Mouse (Mus musculus) thymus, adult 2 months (tissue): ENCODE measurements around the gene Ddx27. TPM values are rescaled to one million over a fixed set of nuclear protein-coding genes. Genes with fewer than 3 reads are reported as not detected.

Experiments
- DNase-seq: peaks from one replicate; pipeline ENCODE4 v3.0.0; 2021
- H3K27ac ChIP-seq: fragments of 200-500 bp; 2 replicates; pipeline ENCODE4 v1.5.1; 2012; ENCODE audit warnings: low read length, control low read depth; ENCODE audit not compliant: control insufficient read depth, insufficient read depth
- H3K27me3 ChIP-seq: fragments of 200-500 bp; 2 replicates; pipeline ENCODE4 v1.6.1; 2012; ENCODE audit warnings: mild to moderate bottlenecking, low read length, moderate library complexity, mixed read lengths; ENCODE audit not compliant: control insufficient read depth, insufficient read depth
- H3K36me3 ChIP-seq: fragments of 200-500 bp; 2 replicates; pipeline ENCODE4 v1.6.1; 2012; ENCODE audit warnings: mild to moderate bottlenecking, low read length, moderate library complexity; ENCODE audit not compliant: control insufficient read depth, insufficient read depth
- H3K4me1 ChIP-seq: fragments of 200-500 bp; replicated peaks from 2 replicates; pipeline ENCODE4 v1.6.1; 2012; ENCODE audit warnings: low read length; ENCODE audit not compliant: control insufficient read depth, insufficient read depth
- H3K4me3 ChIP-seq: fragments of 200-500 bp; 2 replicates; pipeline ENCODE4 v1.5.1; 2012; ENCODE audit warnings: mild to moderate bottlenecking, low read length, control low read depth, moderate library complexity; ENCODE audit not compliant: control insufficient read depth, insufficient read depth
- CTCF ChIP-seq: fragments of 200-500 bp; IDR thresholded peaks from 2 replicates; pipeline ENCODE4 v1.5.1; 2012; ENCODE audit warnings: mild to moderate bottlenecking, control low read depth, low read length, moderate library complexity, borderline replicate concordance; ENCODE audit not compliant: control insufficient read depth, poor library complexity, insufficient read depth; ENCODE audit errors: extremely low read depth
- POLR2A ChIP-seq: fragments of 200-500 bp; IDR thresholded peaks from 2 replicates; pipeline ENCODE4 v1.6.1; 2012; ENCODE audit warnings: mild to moderate bottlenecking, low read length, control low read depth, moderate library complexity; ENCODE audit not compliant: control insufficient read depth, poor library complexity, insufficient read depth; ENCODE audit errors: extremely low read depth
- WGBS: fragments of 180-500 bp; shearing (Covaris S2); methylation state at CpG from one replicate; pipeline ENCODE4 v1.1.7; 2018; 5-methylcytosine and 5-hydroxymethylcytosine counted together
- polyA plus RNA-seq: library from polyadenylated mRNA; depleted of rRNA; stranded (reverse); fragments of >200 nt; gene quantifications from 2 replicates; pipeline ENCODE4 v1.2.3, GENCODE M21; 2012

The Ddx27 gene
- polyA plus RNA-seq, 1 experiment = 46.0 TPM

GRCm38 (mm10) chr2:167043400-167044121, 28.6 kb downstream of the Ddx27 start:
- WGBS = 93% methylated on average over 12 of the region's 12 CpGs
- H3K27ac ChIP-seq = no peak overlapping the region

GRCm38 (mm10) chr2:167048223-167048622, 33.2 kb downstream of the Ddx27 start:
- TF ChIP-seq POLR2A (no peak), CTCF (no peak)
- no peak overlapping the region for H3K4me3 ChIP-seq
- H3K4me1 ChIP-seq = no peaks in the 10 kb centered on the region
- no peak for DNase-seq
- no peaks in the 10 kb centered on the region for H3K27me3 ChIP-seq
- 98% methylated on average over 10 of the region's 10 CpGs for WGBS
- H3K36me3 ChIP-seq = peaks cover 58% of the 10 kb centered on the region
- no peak overlapping the region for H3K27ac ChIP-seq

More at GRCm38 (mm10) chr2:167043400-167044121, 28.6 kb downstream of the Ddx27 start:
- Histone ChIP-seq H3K27me3 (no peaks in the 10 kb centered on the region), H3K4me3 (no peak overlapping the region), H3K4me1 (no peaks in the 10 kb centered on the region), H3K36me3 (peaks cover 83% of the 10 kb centered on the region)
- no peak for DNase-seq
- TF ChIP-seq POLR2A = no peak
- no peak for TF ChIP-seq CTCF

- Histone ChIP-seq H3K27me3 (no peaks in the 10 kb centered on the region), H3K4me1 (no peaks in the 10 kb centered on the region), H3K4me3 (no peak overlapping the region), H3K27ac (no peak overlapping the region), H3K36me3 (peaks cover 55% of the 10 kb centered on the region)
- WGBS = 97% methylated on average over 8 of the region's 8 CpGs
- TF ChIP-seq POLR2A (no peak), CTCF (no peak)
- no peak for DNase-seq
Measured at GRCm38 (mm10) chr2:167048698-167049358, 33.8 kb downstream of the Ddx27 start.

GRCm38 (mm10) chr2:167053127-167053844, 38.3 kb downstream of the Ddx27 start:
- TF ChIP-seq CTCF (no peak), POLR2A (no peak)
- Histone ChIP-seq H3K4me1 (peaks cover 5% of the 10 kb centered on the region), H3K36me3 (peaks cover 47% of the 10 kb centered on the region), H3K4me3 (no peak overlapping the region), H3K27ac (no peak overlapping the region), H3K27me3 (no peaks in the 10 kb centered on the region)
- 89% methylated on average over 9 of the region's 9 CpGs for WGBS
- DNase-seq = no peak

GRCm38 (mm10) chr2:167055386-167055785, 40.4 kb downstream of the Ddx27 start:
- Histone ChIP-seq H3K4me3 (no peak overlapping the region), H3K36me3 (peaks cover 34% of the 10 kb centered on the region), H3K4me1 (peaks cover 8% of the 10 kb centered on the region), H3K27ac (no peak overlapping the region), H3K27me3 (no peaks in the 10 kb centered on the region)
- TF ChIP-seq POLR2A = no peak
- TF ChIP-seq CTCF = no peak
- DNase-seq = no peak
- WGBS = 92% methylated on average over 15 of the region's 15 CpGs

GRCm38 (mm10) chr2:167056210-167056941, 41.4 kb downstream of the Ddx27 start:
- H3K36me3 ChIP-seq = peaks cover 34% of the 10 kb centered on the region
- no peaks in the 10 kb centered on the region for H3K27me3 ChIP-seq
- WGBS = 96% methylated on average over 15 of the region's 15 CpGs
- H3K27ac ChIP-seq = no peak overlapping the region
- DNase-seq = no peak
- TF ChIP-seq CTCF (no peak), POLR2A (no peak)
- peaks cover 14% of the 10 kb centered on the region for H3K4me1 ChIP-seq
- H3K4me3 ChIP-seq = no peak overlapping the region
